Mouse (Mus musculus): Measurements from ENCODE around the gene Nars2.
A peak's percentile ranks its signal among the peaks of the same experiment; 100 is the strongest.

The Nars2 gene

DNA sequence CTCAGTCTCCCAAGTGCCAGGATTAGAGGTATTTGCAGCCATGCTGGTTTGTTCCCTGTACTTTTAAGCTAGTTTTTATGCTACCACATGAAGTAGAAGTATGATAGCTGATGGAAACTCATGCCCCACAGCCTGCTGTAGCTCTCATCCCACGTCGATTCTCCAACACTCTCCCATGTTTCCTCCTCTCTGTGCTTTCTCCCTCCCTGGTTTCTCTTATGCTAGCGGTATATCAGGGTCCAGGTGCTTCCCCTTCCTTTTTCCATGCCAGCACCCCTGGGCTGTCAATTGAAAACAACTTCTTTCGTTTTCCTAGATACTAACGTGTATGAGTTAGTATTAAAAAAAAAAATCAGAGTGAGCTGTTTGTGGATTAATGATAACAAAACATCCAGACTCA is 120.8 kb downstream of the Nars2 start:
- no peak for DNase-seq (ENCODE audit: low spot score in 2 of 2)

DNA sequence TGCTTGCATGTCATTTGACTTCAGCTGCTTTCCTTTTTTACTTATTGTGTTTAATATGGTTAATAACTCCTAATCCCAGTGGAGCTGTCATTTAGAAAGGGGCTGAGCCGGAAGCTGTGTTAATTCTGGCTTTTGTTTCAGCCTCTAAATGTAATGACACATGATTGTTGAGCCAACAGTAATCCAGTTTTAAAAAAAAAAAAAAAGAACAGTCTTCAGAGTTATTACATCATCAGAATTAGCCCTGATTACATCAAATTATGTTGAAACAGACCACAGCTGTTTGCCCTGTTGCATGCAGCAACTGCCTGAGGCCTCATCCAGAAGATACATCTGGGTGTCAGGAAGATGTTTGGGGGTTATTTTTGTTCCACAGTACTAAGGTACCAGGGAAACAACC is 123.7 kb downstream of the Nars2 start:
- DNase-seq (ENCODE audit: low spot score in 2 of 2), result no peak

DNA sequence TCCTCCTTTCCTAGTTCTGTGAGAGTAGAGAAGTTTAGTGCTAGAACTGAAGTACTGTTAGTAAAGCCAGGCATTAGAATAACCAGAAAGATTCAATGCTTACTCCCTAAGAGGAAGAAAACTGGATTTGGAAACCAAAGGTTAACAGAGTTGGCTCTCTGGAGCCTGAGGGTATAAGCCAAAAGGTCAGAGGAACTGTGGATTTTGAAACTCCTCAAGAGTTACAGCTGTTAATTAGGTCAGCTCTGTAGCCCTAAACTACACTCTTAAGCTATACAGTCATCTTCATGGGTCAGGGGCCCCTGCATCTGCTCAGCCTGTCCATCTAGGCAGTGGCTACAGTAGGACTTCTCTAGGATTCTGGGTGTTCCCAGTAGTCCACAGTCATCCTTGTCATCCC is 125.7 kb downstream of the Nars2 start:
- no peak for DNase-seq (ENCODE audit: low spot score in 2 of 2)

DNA sequence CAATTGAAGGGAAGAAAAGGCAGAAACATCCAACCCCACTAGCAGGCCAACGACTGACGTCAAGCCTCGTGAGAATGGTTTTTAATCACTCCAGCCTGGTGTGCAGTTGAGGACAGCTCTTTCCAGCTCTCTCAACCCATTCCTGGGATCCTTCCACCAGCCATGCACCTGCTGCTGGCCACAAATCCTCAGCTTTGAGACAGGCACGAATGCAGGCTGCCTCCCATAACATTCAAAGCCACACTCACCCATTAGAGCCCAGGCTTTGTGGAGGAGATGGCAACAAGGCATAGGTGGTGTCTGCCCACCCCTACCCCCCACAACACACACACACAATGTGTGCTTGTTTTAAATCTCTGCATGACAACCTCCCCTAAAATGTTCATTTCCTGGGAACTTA is 127.4 kb downstream of the Nars2 start:
- no peak for DNase-seq (ENCODE audit: low spot score in 2 of 2)

DNA sequence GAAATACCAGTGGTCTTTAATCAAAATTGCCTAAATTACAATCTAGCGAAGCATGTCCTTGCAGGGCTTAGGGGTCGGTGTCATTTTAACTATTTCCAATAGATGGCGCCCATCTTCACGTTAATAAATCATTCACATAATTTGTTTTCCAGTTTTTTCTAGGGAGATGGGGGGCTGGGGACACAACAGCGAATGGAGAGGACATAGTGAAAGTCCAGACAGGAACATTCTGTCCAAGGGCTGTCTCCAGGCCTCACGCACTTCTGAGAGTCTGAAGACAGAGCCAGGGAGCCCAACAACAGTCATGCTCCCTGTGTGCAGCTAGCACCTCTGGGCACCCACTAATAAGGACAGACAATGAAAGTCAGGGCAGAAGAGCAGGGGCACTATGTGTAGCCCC is 127.8 kb downstream of the Nars2 start:
- DNase-seq (ENCODE audit: low spot score in 2 of 2), result no peak

DNA sequence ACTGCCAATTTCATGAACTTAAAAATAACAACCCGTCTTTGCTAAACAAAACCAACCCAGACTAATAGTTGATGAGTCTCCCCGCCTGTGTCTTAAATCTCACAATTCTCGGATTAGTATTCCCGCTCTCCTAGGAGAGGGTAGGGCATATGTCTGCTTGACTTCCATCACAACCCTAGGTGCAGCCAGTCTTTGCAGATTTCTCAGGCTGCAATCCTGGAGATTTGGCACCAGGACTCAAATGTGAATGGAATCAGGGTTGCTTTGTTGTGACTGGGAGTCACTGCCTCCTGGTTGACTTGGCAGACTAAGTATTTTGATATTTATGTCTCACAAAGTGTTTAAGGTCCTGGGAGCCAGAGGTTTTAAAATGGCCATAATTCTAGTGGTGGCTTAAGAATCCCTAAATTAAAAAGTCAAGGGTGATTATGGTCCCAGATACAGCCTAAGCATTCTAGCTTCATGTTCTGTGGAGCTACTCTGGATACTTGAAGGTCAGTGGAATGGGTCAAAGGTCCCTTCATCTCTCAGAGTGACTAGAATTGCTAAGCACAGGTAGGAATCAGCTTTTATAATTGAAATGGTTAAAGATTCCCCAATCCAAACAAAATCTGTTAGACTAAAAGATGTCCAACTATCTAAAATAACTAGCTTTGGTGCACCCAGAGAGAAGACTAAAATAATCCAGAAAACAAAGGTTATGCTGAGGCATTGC is 128.5 kb downstream of the Nars2 start:
- DNase-seq (ENCODE audit: low spot score in 2 of 2), result no peak

DNA sequence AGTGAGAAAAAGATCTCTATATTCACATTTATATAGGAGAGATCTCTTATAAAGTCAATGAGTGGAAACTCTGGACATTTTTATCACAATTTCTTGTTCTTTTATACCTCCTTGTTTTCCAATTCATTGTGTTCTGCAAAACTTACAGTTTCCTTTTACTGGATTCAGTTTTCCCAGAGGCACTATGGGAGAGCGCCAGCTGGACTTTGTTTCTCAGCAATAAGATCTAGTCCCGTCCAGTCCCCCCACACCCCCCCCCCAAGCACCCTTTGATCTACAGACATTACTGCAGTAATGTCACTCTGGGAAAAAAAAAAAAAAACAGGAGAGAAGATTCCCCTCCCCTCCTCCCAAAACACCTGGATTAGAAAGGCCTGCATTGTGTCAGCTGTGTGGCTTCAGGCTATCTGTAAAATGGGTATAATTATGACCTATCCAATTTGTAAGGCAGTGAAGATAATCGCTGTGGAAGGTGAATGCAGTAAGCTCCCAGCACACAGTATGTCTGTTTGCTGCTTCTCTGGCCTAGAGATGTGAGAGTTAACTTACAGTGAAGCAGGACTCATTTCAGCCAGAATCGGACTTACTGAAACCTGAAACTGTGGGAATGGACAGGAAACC is 129.4 kb downstream of the Nars2 start:
- no peak for DNase-seq (ENCODE audit: low spot score in 2 of 2)

DNA sequence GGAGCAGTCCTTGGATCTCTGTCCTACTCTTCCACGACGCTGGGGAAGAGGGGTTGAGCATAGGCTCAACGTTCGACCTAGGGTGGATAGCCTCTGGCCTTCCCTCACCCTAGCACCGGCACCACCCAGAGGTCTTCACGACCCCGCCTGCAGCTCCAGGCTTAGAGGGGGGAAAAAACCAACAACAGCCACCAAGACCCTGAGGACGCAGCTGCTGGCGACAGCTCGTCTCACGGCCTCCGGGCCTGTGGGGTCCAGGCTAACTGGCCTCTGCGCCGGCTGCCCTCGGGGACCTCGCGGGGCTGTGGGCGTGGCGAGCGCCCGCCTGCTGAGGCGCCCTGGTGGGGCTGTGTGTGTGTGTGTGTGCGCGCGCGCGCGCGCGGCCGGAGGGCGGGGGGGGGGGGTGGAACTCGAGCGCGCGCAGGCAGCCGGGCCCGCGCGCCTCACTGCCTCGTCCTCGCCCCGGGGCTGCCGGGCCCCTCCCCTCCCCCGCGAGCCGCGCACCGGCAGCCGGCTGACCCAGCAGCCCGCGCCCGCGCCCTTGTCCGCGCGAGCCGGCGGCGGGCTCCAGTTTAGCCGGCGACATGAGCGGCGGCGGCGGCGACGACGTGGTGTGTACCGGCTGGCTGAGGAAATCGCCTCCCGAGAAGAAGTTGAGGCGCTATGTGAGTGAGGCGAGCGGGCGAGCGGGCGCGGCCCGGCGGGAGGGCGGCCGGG is 130.1 kb downstream of the Nars2 start, which contains the start of gene Gab2:
Gene Gab2 (plus strand): TSS at position 345 of the 717 bp plus-strand sequence.
- DNase-seq (ENCODE audit: low spot score in 2 of 2), result peak; percentile 39 to 57

DNA sequence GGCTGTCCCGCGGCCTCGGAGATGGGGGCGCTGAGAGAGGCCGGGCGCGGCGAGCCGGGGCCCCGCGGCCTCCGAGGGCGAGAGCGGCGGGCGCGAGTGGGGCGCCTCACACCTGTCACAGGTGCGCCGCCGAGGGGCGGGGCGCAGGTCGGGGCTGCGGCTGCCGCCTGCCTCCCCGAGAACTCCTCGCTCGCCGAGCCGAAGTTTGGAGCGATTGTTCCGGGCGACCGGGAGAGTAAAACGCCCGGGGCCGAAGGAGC is 130.6 kb downstream of the Nars2 start:
- DNase-seq (ENCODE audit: low spot score in 2 of 2), result no peak

DNA sequence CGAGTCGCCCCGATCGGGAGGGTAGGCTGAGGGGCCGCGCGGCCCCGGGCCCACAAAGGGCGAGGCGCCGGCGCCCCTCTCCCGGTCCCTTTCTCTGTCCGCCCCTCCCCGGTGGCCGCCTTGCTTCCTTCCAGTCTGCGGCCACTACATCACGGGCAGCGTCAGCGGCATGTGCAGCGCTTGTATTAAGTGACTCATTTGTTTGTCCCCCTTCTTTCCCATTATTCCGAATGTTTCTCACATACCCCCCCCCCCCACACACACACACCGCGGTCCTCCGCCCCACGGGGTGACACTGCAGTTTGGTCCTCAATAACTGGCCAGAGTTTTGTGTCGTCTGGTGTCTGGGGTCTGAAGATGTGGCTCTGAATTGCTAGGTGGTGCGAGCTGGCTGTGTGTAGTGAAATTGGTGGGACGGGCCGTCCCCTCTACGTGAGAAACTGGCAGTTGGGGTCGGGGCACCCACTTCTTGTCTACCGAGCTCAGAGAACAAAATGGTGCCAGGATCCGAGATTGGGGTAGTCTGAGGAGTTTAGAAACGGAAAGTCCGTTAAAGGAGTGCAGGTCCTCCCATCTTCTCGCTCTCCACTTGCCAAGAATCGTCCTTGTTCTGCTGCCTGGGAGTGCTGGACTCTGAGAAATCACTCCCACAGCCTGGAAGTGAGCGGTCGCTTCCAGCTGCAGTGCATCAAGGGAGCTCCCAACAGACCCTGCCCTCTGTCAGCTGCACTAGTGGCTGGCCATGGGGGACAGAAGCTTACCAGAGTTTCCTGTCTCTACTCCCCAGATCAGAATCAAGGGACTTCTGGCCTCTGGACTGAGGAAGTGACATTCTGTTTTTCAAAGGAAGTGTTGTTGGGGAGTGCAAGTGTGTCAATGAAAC is 131.2 kb downstream of the Nars2 start:
- peak; percentile 36 to 72 for DNase-seq (ENCODE audit: low spot score in 2 of 2)

DNA sequence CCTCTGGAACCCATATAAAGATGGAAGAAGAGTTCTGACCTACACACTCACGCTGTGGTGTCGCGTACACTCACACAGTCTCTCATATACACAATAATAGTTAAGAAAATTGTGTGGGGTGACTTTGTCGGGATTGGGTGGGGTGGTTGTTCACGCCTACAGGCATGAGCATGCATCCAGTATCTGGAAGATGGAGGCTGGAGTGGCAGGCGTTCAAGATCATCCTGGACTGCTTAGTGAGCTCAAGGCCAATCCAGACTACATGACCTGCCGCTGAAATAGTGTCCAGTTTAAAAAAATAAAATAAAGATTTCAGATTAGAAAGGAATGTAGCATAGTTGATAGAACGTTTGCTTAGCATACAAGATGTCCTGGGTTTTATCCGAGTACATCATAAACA is 132.3 kb downstream of the Nars2 start:
- DNase-seq (ENCODE audit: low spot score in 2 of 2), result peak in 1 of 2 experiments; percentile 11

DNA sequence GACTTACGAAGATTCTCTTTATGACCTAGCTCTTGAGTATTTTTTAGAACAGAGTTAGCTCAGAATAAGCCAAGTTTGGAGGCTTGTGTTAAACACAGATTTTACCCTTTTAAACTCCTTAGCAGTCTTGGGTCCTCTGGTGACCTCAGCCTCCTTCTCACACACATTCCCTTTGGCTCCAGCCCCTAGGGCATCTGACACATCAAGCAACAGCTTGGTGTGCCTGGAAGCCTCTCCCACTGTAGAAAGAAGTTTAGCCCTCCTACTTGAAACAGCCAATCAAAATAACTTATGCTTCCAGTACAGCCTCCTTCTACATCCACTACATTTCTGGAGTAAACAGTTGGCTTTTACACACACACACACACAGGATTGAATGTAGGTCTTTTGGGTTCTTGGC is 132.9 kb downstream of the Nars2 start:
- DNase-seq (ENCODE audit: low spot score in 2 of 2), result peak in 1 of 2 experiments; percentile 25

DNA sequence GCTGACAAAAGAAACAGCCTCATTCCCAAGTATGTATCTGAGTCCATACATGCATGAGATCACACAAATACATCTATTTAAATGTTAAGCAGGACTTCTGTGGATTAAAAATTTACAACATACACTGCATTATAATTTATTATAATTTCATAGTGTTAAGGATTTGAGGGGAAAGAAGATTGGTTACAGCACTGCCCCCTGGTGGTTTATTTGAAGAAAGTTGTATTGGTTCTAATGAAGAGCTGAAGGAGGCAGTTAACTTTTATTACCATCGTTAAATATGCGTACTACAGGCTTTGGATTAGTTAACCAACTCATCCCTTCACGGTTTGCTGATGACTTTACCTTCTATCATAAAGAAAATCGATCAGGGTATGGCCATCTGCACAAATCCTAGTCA is 134.0 kb downstream of the Nars2 start:
- no peak for DNase-seq (ENCODE audit: low spot score in 2 of 2)

DNA sequence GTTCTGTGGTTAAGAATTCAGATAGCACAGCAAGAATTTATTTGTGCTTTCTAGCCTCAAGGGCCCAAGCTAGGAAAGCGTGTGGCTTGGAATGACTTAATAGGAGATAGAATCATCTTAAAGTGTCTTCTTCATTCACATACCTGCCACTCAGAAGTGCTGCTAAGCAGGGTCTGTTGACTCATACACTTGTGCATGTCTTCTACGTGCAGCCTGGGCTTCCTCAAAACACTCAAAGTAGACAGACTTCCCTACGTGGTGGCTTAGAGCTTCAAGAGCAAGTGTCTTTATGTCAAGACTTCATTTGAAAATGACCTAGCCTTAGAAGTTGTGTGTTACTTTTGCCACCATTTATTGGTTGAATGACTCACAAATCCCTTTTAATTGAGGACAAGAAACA is 142.9 kb downstream of the Nars2 start:
- no peak for DNase-seq (ENCODE audit: low spot score in 2 of 2)

DNA sequence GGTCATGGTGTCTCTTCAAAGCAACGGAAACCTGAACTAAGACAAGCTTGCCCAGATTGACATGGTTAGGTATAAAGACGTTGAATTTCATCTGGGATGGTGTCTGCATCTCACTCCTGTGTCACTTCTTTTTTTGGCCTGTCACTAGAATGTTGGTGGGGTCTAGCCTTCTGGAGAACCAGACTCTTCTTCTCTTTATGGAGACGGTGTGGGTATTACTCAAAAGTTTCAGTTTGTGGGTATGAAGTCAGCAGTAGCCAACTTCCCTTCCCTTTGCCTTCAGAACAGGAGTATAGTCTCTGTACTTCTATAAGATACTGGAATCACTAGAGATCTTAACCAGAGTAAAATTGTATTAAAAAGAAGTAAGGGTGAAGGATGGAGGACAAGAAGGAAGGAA is 156.8 kb downstream of the Nars2 start:
- no peak for DNase-seq (ENCODE audit: low spot score in 2 of 2)

All from urinary bladder, postnatal 36 days (tissue).